Mouse (Mus musculus) cortical plate, adult 2 months (tissue): ENCODE measurements around the gene Vmn1r231. TPM values are rescaled to one million over a fixed set of nuclear protein-coding genes. Genes with fewer than 3 reads are reported as not detected.

ENCODE experiments used
- H3K27ac ChIP-seq: fragments of 200-500 bp; 2 replicates; pipeline ENCODE4 v1.5.1; 2012; ENCODE audit warnings: low read length, control low read depth, inconsistent platforms; ENCODE audit not compliant: insufficient read depth
- H3K4me1 ChIP-seq: fragments of 200-500 bp; 2 replicates; pipeline ENCODE4 v1.6.1; 2011; ENCODE audit warnings: low read length; ENCODE audit not compliant: control insufficient read depth, insufficient read depth
- H3K4me3 ChIP-seq: fragments of 200-500 bp; 2 replicates; pipeline ENCODE4 v1.5.1; 2011; ENCODE audit warnings: mild to moderate bottlenecking, low read length, control low read depth; ENCODE audit not compliant: insufficient read depth
- CTCF ChIP-seq: fragments of 200-500 bp; IDR thresholded peaks from 2 replicates; pipeline ENCODE4 v1.5.1; 2011; ENCODE audit warnings: mild to moderate bottlenecking, control low read depth, low read length; ENCODE audit not compliant: insufficient read depth; ENCODE audit errors: extremely low read depth
- POLR2A ChIP-seq: fragments of 200-500 bp; IDR thresholded peaks from 2 replicates; pipeline ENCODE4 v1.6.1; 2011; ENCODE audit warnings: mild to moderate bottlenecking, low read length, control low read depth; ENCODE audit not compliant: insufficient read depth; ENCODE audit errors: extremely low read depth
- polyA plus RNA-seq: library from polyadenylated mRNA; depleted of rRNA; stranded (reverse); fragments of >200 nt; gene quantifications from 2 replicates; pipeline ENCODE4 v1.2.3, GENCODE M21; 2012; rRNA removed

The Vmn1r231 gene
- not detected in 2 replicates for polyA plus RNA-seq

GRCm38 (mm10) chr17:20904991-20905390 lies at the start of gene Vmn1r231:
Gene Vmn1r231 (minus strand): TSS chr17:20905091.
- H3K4me3 ChIP-seq, result no peak within 1 kb of the TSS
- no peaks in the 10 kb centered on the region for H3K4me1 ChIP-seq
- no peak within 1 kb of the TSS for H3K27ac ChIP-seq
- TF ChIP-seq POLR2A (no peak), CTCF (no peak)

GRCm38 (mm10) chr17:20946636-20947035 lies 41.7 kb upstream of the Vmn1r231 start:
- Histone ChIP-seq H3K27ac (no peak overlapping the region), H3K4me1 (peaks cover 6% of the 10 kb centered on the region), H3K4me3 (peak overlapping the region; percentile 63; the same call in 1 of the 2 replicates)
- no peak for TF ChIP-seq POLR2A
- TF ChIP-seq CTCF, result no peak

- H3K27ac ChIP-seq, result peak overlapping the region; percentile 81
- peaks cover 6% of the 10 kb centered on the region for H3K4me1 ChIP-seq
- TF ChIP-seq CTCF, result no peak
- no peak for TF ChIP-seq POLR2A
- peak overlapping the region; percentile 63 for H3K4me3 ChIP-seq
Measured at GRCm38 (mm10) chr17:20946026-20946565, 41.2 kb upstream of the Vmn1r231 start.

DNA sequence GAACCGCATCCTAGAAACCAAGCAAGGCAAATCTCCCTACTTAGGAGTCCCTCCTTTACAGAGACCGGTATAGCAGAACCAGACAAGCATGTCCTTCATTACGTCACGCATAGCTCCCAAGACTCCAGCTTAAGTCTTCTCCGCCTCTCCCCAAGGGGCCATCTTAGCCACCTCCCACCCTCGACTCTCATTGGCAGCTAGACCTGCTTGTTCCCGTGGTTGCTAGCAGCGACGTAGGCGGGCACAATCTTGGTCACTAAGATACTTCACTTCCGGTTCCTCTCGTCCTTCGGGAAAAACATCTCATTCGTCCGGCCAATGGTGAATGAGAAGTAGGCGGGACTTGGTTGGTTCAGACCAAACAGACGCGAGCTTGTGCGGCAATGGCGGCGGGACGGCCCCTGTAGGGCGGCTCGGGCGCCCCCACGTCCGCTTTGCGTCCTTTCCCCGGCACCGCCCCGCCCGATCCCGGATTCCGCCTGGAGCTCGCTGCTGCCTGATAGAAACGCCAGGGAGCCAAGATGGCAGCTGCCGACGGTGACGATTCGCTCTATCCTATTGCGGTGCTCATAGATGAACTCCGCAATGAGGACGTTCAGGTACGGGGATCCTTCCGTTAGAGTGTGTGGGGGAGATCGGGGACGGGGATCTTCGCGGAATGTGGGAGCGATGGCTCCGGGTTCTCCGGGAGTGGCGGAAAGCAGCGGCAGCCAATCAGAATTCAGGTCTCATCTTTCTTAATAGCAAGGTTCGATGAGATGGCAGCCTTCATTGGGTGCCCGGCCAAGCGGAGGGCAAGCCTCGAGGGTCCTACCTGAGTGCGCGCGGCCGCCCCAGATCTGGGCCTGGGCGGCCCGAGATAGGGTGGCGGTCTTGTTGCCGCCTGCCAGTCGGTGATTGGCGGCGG lies 40.3 kb upstream of the Vmn1r231 start, which contains the start of gene Ppp2r1a:
Gene Ppp2r1a, plus strand, starts transcription at position 327 of the 907 bp plus-strand sequence.
- Histone ChIP-seq H3K27ac (peak within 1 kb of the TSS; percentile 81), H3K4me1 (peaks cover 6% of the 10 kb centered on the region), H3K4me3 (peak within 1 kb of the TSS; percentile 63)
- TF ChIP-seq CTCF, result no peak
- TF ChIP-seq POLR2A, result peak; percentile 86

GRCm38 (mm10) chr17:20944226-20944625 lies 39.3 kb upstream of the Vmn1r231 start:
- H3K27ac ChIP-seq, result no peak overlapping the region
- H3K4me1 ChIP-seq, result peaks cover 6% of the 10 kb centered on the region
- TF ChIP-seq CTCF, result no peak
- TF ChIP-seq POLR2A, result no peak
- H3K4me3 ChIP-seq, result peak overlapping the region; percentile 63

GRCm38 (mm10) chr17:20919614-20920013 lies 14.7 kb upstream of the Vmn1r231 start, which contains the start of gene Vmn1r232:
Gene Vmn1r232 (minus strand): TSS chr17:20919714.
- Histone ChIP-seq H3K4me3 (no peak within 1 kb of the TSS), H3K27ac (no peak within 1 kb of the TSS), H3K4me1 (no peaks in the 10 kb centered on the region)
- no peak for TF ChIP-seq POLR2A

DNA sequence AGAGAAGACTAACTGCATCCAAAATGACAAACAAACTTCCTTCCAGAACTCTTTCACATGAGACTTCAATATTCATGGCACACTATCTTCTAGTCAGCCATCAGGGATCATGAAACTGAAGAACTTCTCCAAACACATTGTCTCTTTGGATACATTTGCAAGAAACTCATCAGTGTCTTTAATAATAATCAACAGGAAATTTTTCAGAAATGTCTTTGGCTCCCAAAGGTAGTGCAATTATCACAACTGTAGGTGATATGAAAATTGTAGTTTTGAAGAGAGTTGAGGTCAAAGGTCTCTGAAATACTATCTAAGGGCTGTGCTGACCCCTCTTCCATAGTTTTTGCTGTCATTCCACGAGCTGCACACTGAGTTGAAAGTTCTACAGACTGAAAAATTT lies 64.7 kb downstream of the Vmn1r231 start, which contains the start of gene Vmn1r230:
Gene Vmn1r230, plus strand, starts transcription at position 301 of the 400 bp plus-strand sequence.
- H3K4me1 ChIP-seq, result no peaks in the 10 kb centered on the region
- TF ChIP-seq CTCF (no peak), POLR2A (no peak)
- no peak within 1 kb of the TSS for H3K4me3 ChIP-seq
- no peak within 1 kb of the TSS for H3K27ac ChIP-seq

Other genes with a start within 250 kb of the Vmn1r231 start
- not detected in 2 replicates for gene Vmn1r226, start 222.2 kb downstream of the Vmn1r231 start, polyA plus RNA-seq
- gene Vmn1r227, start 175.2 kb downstream of the Vmn1r231 start, polyA plus RNA-seq, result not detected in 2 replicates
- gene Vmn1r228, start 118.9 kb downstream of the Vmn1r231 start, polyA plus RNA-seq, result not detected in 2 replicates
- not detected in 2 replicates for gene Vmn1r229, start 93.5 kb downstream of the Vmn1r231 start, polyA plus RNA-seq
- gene Vmn1r230, start 64.6 kb downstream of the Vmn1r231 start, polyA plus RNA-seq, result not detected in 2 replicates
- not detected in 2 replicates for gene Vmn1r232, start 14.6 kb upstream of the Vmn1r231 start, polyA plus RNA-seq
- gene Ppp2r1a, start 40.2 kb upstream of the Vmn1r231 start, polyA plus RNA-seq, result 596 and 603 TPM in 2 replicates
- gene Vmn1r233, start 91.4 kb upstream of the Vmn1r231 start, polyA plus RNA-seq, result not detected in 2 replicates
- gene Zfp160, start 103.8 kb upstream of the Vmn1r231 start, polyA plus RNA-seq, result 15.8 and 16.6 TPM in 2 replicates